Mouse (Mus musculus): ENCODE measurements around the gene Rpl10. TPM values are rescaled to one million over a fixed set of nuclear protein-coding genes. Genes with fewer than 3 reads are reported as not detected.
A peak's percentile ranks its signal among the peaks of the same experiment; 100 is the strongest.

Gene Rpl10
- polyA plus RNA-seq, 1 experiment from 2014 or later = 787 TPM

DNA sequence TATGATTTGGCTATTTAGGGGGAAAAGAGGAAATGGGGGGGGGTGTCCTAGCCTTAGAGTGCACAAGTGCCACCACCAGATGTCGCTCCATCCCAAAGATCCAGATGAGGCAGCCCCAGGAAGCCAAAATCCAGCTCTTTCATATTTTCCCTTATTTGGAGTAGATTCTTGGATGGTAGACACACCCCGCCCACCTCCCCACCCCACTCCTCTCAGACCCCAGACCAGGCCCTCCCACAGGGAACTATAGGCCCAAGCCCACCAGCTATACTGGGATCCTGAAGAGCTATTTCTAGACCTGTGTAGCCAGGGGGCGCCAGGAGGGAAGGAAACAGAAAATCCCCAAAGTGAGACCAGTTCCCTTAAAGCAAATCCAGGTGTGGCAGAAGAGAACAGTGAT, 22.0 kb upstream of the Rpl10 start:
- no peak for ATAC-seq (ENCODE audit: insufficient number of reproducible peaks, insufficient read depth, low FRiP score, low TSS enrichment, low read depth)
- Histone ChIP-seq H3K27ac (peak overlapping the region; percentile 77), H3K4me2 (peak overlapping the region; percentile 58)

DNA sequence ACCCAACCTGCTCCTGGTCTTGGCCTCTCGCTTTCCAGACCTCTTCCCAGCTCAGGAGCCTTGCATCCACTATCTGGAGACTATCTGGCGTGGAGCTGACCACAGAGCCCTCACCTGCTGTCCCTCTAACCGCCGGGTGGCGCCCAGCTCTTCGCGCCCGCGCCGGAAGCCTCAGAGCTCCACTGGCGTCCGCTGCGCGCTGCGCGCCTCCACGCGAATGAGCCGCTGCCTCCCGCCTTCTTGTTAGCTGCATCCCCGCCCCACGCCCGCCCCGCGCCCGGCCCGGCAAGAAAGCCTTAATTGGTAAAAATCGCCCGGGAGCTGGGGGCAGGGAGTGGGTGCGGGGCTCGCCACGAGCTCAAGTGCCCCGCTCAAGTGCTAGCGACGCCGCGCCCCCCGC, 21.0 kb upstream of the Rpl10 start, which contains the start of gene Flna:
Gene Flna (minus strand): TSS at position 206 of the 400 bp plus-strand sequence.
- peak within 1 kb of the TSS; percentile 77 for H3K27ac ChIP-seq
- ATAC-seq (ENCODE audit: insufficient number of reproducible peaks, insufficient read depth, low FRiP score, low TSS enrichment, low read depth) = no peak
- H3K9me3 ChIP-seq = no peaks in the 10 kb centered on the region
- H3K4me3 ChIP-seq (replicated peaks) = peak within 1 kb of the TSS; percentile 44
- 0 out of 2 replicates have a peak, but pooled peaks cover 3% of the 10 kb centered on the region for H3K4me1 ChIP-seq (replicated peaks)
- peak within 1 kb of the TSS; percentile 58 for H3K4me2 ChIP-seq
- H3K9ac ChIP-seq (replicated peaks) = peak within 1 kb of the TSS; percentile 57
- WGBS = 17% methylated on average over 38 of the region's 38 CpGs
- H3K27me3 ChIP-seq = no peaks in the 10 kb centered on the region
- H3K36me3 ChIP-seq = no peaks in the 10 kb centered on the region

More for the DNA sequence above, 22.0 kb upstream of the Rpl10 start:
- H3K9me3 ChIP-seq = no peaks in the 10 kb centered on the region
- H3K36me3 ChIP-seq = no peaks in the 10 kb centered on the region
- peaks cover 8% of the 10 kb centered on the region; the same call in 1 of the 2 replicates for H3K4me1 ChIP-seq (replicated peaks)
- H3K4me3 ChIP-seq (replicated peaks) = 0 out of 2 replicates have a peak overlapping the region, but pooled peaks have one; percentile 44
- WGBS = 9% methylated on average over 3 of the region's 3 CpGs
- H3K9ac ChIP-seq (replicated peaks) = no peak overlapping the region
- no peaks in the 10 kb centered on the region for H3K27me3 ChIP-seq

DNA sequence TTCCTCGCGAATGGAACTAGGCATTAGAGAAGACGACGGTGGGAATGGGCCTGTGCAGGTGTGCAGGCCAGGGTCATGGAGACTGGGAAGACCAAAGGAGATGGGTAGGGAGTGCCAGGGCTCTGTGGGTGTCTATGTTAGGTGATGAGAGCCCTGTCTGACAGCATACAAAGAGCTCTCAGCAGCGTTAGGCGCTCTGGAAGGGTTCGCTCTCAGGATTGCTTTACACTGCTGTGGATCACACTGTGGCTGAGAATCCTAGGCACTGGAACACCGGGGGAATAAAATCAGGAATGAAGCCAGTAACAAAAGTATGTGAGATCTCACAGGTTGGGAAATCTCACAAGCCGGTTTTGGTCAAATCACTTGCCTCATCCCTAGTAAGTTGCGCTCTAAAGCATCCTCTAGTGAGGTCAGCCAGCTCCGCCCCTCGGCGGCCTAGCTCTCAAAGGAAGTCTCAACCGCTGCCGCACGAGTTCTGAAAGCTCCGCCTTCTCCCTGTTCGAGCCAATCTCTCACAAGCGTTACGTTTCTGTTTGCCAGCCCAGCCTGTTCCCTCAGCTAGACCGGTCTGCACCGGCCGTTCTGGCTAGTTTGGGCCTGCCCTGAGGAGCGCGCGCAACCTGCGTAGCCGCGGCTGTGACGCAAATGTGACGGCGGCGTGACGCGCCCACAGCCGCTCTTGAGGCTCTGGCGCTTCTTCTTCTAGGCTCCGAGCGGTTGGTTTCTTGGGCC, 16.3 kb upstream of the Rpl10 start, which contains the start of gene Emd:
Gene Emd (plus strand): TSS at position 535 of the 735 bp plus-strand sequence.
- 20% methylated on average over 39 of the region's 39 CpGs for WGBS
- Histone ChIP-seq H3K4me3 (replicated peaks) (peak within 1 kb of the TSS; percentile 52), H3K4me1 (replicated peaks) (peaks cover 4% of the 10 kb centered on the region)

DNA sequence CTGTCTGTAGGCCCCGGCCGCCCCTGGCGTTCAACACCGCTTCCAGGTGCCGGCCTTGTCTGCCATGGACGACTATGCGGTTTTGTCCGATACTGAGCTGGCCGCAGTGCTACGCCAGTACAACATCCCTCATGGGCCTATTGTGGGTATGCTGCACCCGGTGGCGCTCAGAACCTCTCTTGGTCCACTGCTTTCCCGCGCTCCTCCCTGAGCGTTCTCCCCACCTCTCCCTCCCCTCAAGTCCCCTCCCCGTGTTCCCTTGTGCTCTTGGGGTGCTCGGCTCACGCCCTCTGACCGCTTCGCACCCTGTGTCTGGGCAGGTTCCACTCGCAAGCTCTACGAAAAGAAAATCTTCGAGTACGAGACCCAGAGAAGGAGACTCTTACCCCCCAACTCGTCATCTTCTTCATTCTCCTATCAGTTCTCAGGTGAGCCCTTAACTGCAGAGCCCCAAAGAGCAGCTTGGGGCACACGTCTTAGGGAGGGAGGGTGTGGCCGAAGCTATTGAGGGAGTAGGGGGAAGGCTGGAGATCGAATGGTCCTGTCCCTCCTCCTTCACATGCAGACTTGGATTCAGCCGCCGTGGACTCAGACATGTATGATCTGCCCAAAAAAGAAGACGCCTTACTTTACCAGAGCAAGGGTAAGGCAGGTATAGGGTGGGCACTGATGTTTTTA, 15.6 kb upstream of the Rpl10 start:
- peak overlapping the region; percentile 91 for H3K27ac ChIP-seq
- peak overlapping the region; percentile 52 for H3K4me3 ChIP-seq (replicated peaks)
- H3K4me1 ChIP-seq (replicated peaks) = peaks cover 4% of the 10 kb centered on the region
- WGBS = 20% methylated on average over 30 of the region's 31 CpGs
- peak overlapping the region; percentile 78 for H3K9ac ChIP-seq (replicated peaks)
- ATAC-seq (ENCODE audit: insufficient number of reproducible peaks, insufficient read depth, low FRiP score, low TSS enrichment, low read depth) = peak; percentile 77
- H3K4me2 ChIP-seq = peak overlapping the region; percentile 65
- no peaks in the 10 kb centered on the region for H3K9me3 ChIP-seq
- H3K27me3 ChIP-seq = no peaks in the 10 kb centered on the region
- H3K36me3 ChIP-seq = peaks cover 24% of the 10 kb centered on the region; the same call in 1 of the 2 replicates

More for the DNA sequence above, 16.3 kb upstream of the Rpl10 start, which contains the start of gene Emd:
- H3K9me3 ChIP-seq = no peaks in the 10 kb centered on the region
- peak; percentile 97 for ATAC-seq (ENCODE audit: insufficient number of reproducible peaks, insufficient read depth, low FRiP score, low TSS enrichment, low read depth)
- H3K27ac ChIP-seq = peak within 1 kb of the TSS; percentile 91
- H3K9ac ChIP-seq (replicated peaks) = peak within 1 kb of the TSS; percentile 78
- H3K36me3 ChIP-seq = peaks cover 24% of the 10 kb centered on the region; the same call in 1 of the 2 replicates
- peak within 1 kb of the TSS; percentile 65 for H3K4me2 ChIP-seq
- H3K27me3 ChIP-seq = no peaks in the 10 kb centered on the region

DNA sequence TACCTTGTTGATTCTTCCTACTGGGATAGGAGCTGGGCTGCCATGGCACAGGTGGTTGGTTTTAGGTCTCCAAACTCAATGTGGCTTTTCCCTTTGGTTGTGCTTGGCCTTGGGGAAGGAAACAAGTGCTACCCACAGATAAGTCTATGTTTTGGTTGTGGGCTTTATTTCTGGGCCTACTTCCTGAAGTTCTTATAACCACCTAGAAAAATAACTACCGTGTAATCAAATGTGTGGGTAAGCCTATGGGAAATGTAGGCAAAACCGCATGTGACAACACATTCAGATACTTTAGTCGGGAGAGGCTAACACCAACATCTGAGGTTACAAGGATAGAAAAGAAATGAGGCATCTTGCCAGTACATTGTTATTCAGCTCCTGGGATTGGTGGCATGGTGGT, 12.9 kb upstream of the Rpl10 start:
- no peaks in the 10 kb centered on the region for H3K27me3 ChIP-seq
- H3K27ac ChIP-seq = no peak overlapping the region
- H3K4me3 ChIP-seq (replicated peaks) = no peak overlapping the region
- peaks cover 24% of the 10 kb centered on the region; the same call in 1 of the 2 replicates for H3K36me3 ChIP-seq
- peaks cover 4% of the 10 kb centered on the region for H3K4me1 ChIP-seq (replicated peaks)
- WGBS = 94% methylated on average over 3 of the region's 3 CpGs
- H3K9ac ChIP-seq (replicated peaks) = no peak overlapping the region
- no peak overlapping the region for H3K4me2 ChIP-seq
- ATAC-seq (ENCODE audit: insufficient number of reproducible peaks, insufficient read depth, low FRiP score, low TSS enrichment, low read depth) = no peak
- no peaks in the 10 kb centered on the region for H3K9me3 ChIP-seq

DNA sequence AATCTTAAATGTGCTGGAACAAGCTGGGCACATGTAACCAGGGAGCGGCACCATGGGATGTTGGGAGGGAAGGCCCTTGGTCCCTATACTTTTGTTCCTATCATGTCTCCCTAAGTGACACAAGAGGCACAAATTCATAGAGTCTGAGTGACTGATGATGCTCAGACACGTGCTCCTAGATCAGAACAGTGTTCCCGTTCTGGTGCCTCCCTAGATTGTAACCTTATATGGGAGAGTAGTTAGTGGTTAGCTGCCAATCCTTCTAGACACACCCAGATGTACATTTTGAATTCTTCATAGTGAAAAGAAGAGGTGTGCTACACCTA, 913 bp upstream of the Rpl10 start:
- Histone ChIP-seq H3K9me3 (no peaks in the 10 kb centered on the region), H3K4me3 (replicated peaks) (peak overlapping the region; percentile 56), H3K4me2 (peak overlapping the region; percentile 52), H3K27me3 (no peaks in the 10 kb centered on the region), H3K9ac (replicated peaks) (peak overlapping the region; percentile 42; the same call in 1 of the 2 replicates), H3K27ac (peak overlapping the region; percentile 95), H3K36me3 (peaks cover 11% of the 10 kb centered on the region), H3K4me1 (replicated peaks) (0 out of 2 replicates have a peak, but pooled peaks cover 3% of the 10 kb centered on the region)
- no peak; the same call in 1 of the 2 replicates for ATAC-seq (ENCODE audit: insufficient number of reproducible peaks, insufficient read depth, low FRiP score, low TSS enrichment, low read depth)
- WGBS = 23% methylated on average over 3 of the region's 3 CpGs

DNA sequence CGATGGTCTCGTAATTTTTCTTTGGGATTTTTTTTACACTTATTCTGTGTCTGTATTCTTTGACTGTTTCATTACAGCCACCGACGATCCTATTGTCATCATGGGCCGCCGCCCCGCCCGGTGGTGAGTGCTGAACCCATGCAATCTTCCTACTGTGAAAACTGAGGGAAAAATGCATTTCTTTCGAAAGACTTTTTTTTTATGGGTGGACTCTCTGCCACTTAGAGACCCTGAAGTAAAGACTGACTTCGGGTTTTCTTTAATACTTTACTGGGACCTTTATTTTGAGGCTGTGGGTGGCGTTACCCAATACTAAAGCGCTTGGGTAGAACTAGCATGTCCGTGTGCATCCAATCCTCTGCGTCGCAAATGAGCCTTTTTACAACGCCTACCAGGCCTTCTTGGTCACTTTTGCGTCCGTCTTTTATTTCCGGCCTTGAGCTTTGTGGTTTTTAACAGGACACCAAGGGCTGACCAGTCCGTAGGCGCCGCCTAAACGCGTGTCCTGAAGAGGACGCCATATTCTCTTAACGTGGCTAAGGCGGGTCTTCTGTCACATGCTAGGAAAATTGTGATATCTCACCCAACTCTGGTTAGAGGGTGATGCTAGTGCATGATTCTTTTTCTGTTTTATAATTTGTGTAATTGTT, 415 bp downstream of the Rpl10 start:
- H3K27ac ChIP-seq = peak overlapping the region; percentile 69
- H3K27me3 ChIP-seq = no peaks in the 10 kb centered on the region
- ATAC-seq (ENCODE audit: insufficient number of reproducible peaks, insufficient read depth, low FRiP score, low TSS enrichment, low read depth) = no peak
- 16% methylated on average over 27 of the region's 27 CpGs for WGBS
- no peaks in the 10 kb centered on the region for H3K9me3 ChIP-seq
- peak overlapping the region; percentile 56 for H3K4me3 ChIP-seq (replicated peaks)
- 0 out of 2 replicates have a peak, but pooled peaks cover 3% of the 10 kb centered on the region for H3K4me1 ChIP-seq (replicated peaks)
- H3K36me3 ChIP-seq = peaks cover 11% of the 10 kb centered on the region
- H3K9ac ChIP-seq (replicated peaks) = peak overlapping the region; percentile 79
- peak overlapping the region; percentile 59 for H3K4me2 ChIP-seq

DNA sequence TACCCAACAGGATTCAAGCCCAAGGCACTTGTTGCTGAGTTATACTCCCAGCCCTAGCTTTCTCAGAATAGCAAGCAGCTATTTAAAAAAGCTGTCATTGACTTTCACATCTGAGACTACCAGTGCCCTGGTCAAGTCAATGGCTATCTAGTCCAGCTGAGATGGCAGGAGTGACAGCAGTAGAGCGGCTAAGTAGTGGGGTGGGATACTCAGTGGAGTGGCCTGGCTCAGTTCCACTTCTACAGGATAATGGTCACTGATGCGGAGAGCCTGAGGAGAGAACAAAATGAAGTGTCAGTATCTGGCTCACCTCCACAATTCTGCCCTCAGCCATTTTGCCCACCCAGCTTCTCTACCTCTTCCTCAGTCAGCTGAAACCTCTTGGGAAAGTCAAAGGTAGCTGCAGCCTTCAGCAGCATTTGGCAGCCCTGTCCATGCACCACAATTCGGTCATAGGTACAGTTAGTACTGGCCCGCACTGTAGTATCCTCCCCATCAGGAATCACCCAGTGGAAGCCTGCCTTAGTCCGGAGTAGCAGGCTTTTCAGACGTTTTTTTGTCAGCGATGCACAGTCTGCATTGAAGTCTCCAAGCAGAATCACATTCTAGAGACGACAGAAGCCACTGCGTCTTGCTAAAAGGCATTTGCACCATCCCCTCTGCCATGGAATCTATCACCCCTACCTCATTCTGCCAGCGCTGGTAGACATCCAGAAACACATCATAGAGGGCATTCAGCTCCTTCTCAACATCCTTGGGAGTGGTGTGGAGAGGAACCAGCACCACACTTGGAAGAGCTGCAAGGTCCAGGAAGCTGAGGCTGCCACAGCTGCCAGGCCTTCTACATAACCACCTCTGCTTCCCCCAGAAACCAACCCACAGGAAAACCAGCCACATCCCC, 3.1 kb downstream of the Rpl10 start:
- 0 out of 2 replicates have a peak, but pooled peaks cover 3% of the 10 kb centered on the region for H3K4me1 ChIP-seq (replicated peaks)
- no peak for ATAC-seq (ENCODE audit: insufficient number of reproducible peaks, insufficient read depth, low FRiP score, low TSS enrichment, low read depth)
- no peaks in the 10 kb centered on the region for H3K9me3 ChIP-seq
- WGBS = 29% methylated on average over 10 of the region's 10 CpGs
- H3K4me3 ChIP-seq (replicated peaks) = no peak overlapping the region
- no peaks in the 10 kb centered on the region for H3K27me3 ChIP-seq
- no peak overlapping the region for H3K4me2 ChIP-seq
- H3K27ac ChIP-seq = peak overlapping the region; percentile 53; the same call in 1 of the 2 replicates
- H3K36me3 ChIP-seq = peaks cover 11% of the 10 kb centered on the region
- H3K9ac ChIP-seq (replicated peaks) = no peak overlapping the region

DNA sequence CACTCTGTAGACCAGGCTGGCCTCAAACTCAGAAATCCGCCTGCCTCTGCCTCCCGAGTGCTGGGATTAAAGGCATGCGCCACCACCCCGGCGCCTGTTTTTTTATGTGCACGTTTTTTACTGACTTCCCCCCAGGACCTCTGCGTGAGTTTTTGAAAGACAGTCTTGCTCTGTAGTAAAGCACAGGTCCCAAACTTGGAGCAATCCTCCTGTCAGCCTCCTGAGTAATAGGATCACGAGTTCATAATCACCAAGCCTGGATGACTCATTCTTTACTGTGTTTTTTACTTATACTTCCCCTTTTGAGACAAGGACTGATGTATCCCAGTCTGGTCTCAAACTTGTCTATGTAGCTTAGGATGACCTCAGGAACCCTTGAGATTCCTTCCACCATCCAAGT, 7.3 kb downstream of the Rpl10 start:
- Histone ChIP-seq H3K4me2 (no peak overlapping the region), H3K27ac (no peak overlapping the region), H3K4me3 (replicated peaks) (no peak overlapping the region), H3K4me1 (replicated peaks) (0 out of 2 replicates have a peak, but pooled peaks cover 3% of the 10 kb centered on the region), H3K27me3 (peaks cover 16% of the 10 kb centered on the region), H3K9me3 (no peaks in the 10 kb centered on the region), H3K36me3 (peaks cover 4% of the 10 kb centered on the region; the same call in 1 of the 2 replicates), H3K9ac (replicated peaks) (no peak overlapping the region)
- WGBS = 72% methylated on average over 8 of the region's 8 CpGs
- ATAC-seq (ENCODE audit: insufficient number of reproducible peaks, insufficient read depth, low FRiP score, low TSS enrichment, low read depth) = no peak

DNA sequence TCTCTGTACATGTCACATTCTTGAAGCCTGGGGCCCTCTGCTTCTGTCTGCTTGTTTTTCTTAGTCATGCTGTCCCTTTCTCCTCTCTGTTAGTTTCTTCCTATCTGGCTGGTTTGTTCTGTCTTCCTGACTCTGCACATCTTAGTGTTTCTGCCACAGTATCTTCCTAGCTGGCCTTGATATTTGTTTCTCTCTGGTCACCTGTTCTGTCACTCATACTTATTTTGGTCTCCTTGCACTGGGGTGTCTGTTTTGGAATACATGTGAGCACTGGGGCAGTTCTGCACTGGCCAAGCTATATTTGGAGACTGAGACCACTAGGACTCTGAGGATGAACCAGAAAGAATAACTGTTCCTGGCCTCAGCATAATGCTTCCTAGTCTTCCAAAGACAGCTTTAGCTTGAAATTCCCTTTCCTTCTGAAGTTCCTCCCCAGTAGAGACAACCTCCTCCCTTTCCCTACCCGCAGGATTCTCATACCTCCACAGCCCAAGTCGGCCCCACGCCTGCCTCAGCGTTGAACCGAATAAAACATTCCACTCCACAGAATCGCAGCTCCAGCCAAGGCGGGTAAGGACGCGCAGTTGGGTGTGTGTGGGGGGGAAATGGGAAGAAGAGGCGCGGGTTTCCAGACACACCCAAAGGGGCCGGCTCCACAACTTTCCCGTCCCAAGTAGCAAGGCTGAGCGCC, 10.6 kb downstream of the Rpl10 start:
- peaks cover 10% of the 10 kb centered on the region; the same call in 1 of the 2 replicates for H3K4me1 ChIP-seq (replicated peaks)
- no peaks in the 10 kb centered on the region for H3K36me3 ChIP-seq
- no peak for ATAC-seq (ENCODE audit: insufficient number of reproducible peaks, insufficient read depth, low FRiP score, low TSS enrichment, low read depth)
- H3K9ac ChIP-seq (replicated peaks) = peak overlapping the region; percentile 55
- WGBS = 24% methylated on average over 14 of the region's 14 CpGs
- peak overlapping the region; percentile 84 for H3K27ac ChIP-seq
- no peaks in the 10 kb centered on the region for H3K9me3 ChIP-seq
- peaks cover 17% of the 10 kb centered on the region for H3K27me3 ChIP-seq
- peak overlapping the region; percentile 69 for H3K4me2 ChIP-seq
- peak overlapping the region; percentile 60 for H3K4me3 ChIP-seq (replicated peaks)
